Mouse (Mus musculus) liver, postnatal 0 days (tissue): ENCODE results near the gene Pam.

Source experiments
- CTCF ChIP-seq: sonication (generic); IDR thresholded peaks from 2 replicates; pipeline ENCODE4 v1.5.1; 2016; ENCODE audit warnings: antibody characterized with exemption, low read depth
- EP300 ChIP-seq: IDR thresholded peaks from 2 replicates; pipeline ENCODE4 v1.6.1; 2016; ENCODE audit warnings: antibody characterized with exemption, low read depth, mild to moderate bottlenecking

DNA sequence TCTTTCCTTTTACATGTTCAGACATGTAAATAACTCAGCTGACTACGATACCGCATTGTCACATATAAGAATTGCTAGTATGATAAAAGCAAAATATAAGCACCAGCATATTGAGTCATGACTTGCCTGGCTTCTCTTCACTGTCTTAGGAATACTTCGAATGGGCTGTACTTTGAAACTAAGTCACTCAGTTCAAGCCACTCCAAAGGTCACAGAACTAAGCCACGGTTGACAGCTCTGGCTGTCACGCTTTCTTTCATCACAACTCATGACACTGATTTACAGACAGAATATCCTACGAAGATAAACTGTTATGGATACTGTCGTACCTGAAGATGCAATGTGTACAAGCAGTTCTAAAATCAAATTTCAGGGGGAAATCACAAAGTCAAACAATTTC lies 168.7 kb downstream of the Pam start:
- TF ChIP-seq CTCF (no peak), EP300 (no peak)
